Mouse (Mus musculus) thymus, adult 2 months (tissue): Measurements from ENCODE around the gene Ceacam1. TPM values are rescaled to one million over a fixed set of nuclear protein-coding genes. Genes with fewer than 3 reads are reported as not detected.
"Not testable (repeated sequence)": the region's sequence is repeated elsewhere in the genome, so short reads cannot be mapped to it uniquely, and the experiment has no call there.

ENCODE experiments used
- DNase-seq: peaks from one replicate; pipeline ENCODE4 v3.0.0; 2021
- H3K27ac ChIP-seq: fragments of 200-500 bp; 2 replicates; pipeline ENCODE4 v1.5.1; 2012; ENCODE audit warnings: low read length, control low read depth; ENCODE audit not compliant: control insufficient read depth, insufficient read depth
- H3K27me3 ChIP-seq: fragments of 200-500 bp; 2 replicates; pipeline ENCODE4 v1.6.1; 2012; ENCODE audit warnings: mild to moderate bottlenecking, low read length, moderate library complexity, mixed read lengths; ENCODE audit not compliant: control insufficient read depth, insufficient read depth
- H3K36me3 ChIP-seq: fragments of 200-500 bp; 2 replicates; pipeline ENCODE4 v1.6.1; 2012; ENCODE audit warnings: mild to moderate bottlenecking, low read length, moderate library complexity; ENCODE audit not compliant: control insufficient read depth, insufficient read depth
- H3K4me1 ChIP-seq: fragments of 200-500 bp; replicated peaks from 2 replicates; pipeline ENCODE4 v1.6.1; 2012; ENCODE audit warnings: low read length; ENCODE audit not compliant: control insufficient read depth, insufficient read depth
- H3K4me3 ChIP-seq: fragments of 200-500 bp; 2 replicates; pipeline ENCODE4 v1.5.1; 2012; ENCODE audit warnings: mild to moderate bottlenecking, low read length, control low read depth, moderate library complexity; ENCODE audit not compliant: control insufficient read depth, insufficient read depth
- CTCF ChIP-seq: fragments of 200-500 bp; IDR thresholded peaks from 2 replicates; pipeline ENCODE4 v1.5.1; 2012; ENCODE audit warnings: mild to moderate bottlenecking, control low read depth, low read length, moderate library complexity, borderline replicate concordance; ENCODE audit not compliant: control insufficient read depth, poor library complexity, insufficient read depth; ENCODE audit errors: extremely low read depth
- POLR2A ChIP-seq: fragments of 200-500 bp; IDR thresholded peaks from 2 replicates; pipeline ENCODE4 v1.6.1; 2012; ENCODE audit warnings: mild to moderate bottlenecking, low read length, control low read depth, moderate library complexity; ENCODE audit not compliant: control insufficient read depth, poor library complexity, insufficient read depth; ENCODE audit errors: extremely low read depth
- WGBS: fragments of 180-500 bp; shearing (Covaris S2); methylation state at CpG from one replicate; pipeline ENCODE4 v1.1.7; 2018; 5-methylcytosine and 5-hydroxymethylcytosine counted together
- polyA plus RNA-seq: library from polyadenylated mRNA; depleted of rRNA; stranded (reverse); fragments of >200 nt; gene quantifications from 2 replicates; pipeline ENCODE4 v1.2.3, GENCODE M21; 2012

Gene Ceacam1
- polyA plus RNA-seq, 1 experiment: 5.0 TPM

DNA sequence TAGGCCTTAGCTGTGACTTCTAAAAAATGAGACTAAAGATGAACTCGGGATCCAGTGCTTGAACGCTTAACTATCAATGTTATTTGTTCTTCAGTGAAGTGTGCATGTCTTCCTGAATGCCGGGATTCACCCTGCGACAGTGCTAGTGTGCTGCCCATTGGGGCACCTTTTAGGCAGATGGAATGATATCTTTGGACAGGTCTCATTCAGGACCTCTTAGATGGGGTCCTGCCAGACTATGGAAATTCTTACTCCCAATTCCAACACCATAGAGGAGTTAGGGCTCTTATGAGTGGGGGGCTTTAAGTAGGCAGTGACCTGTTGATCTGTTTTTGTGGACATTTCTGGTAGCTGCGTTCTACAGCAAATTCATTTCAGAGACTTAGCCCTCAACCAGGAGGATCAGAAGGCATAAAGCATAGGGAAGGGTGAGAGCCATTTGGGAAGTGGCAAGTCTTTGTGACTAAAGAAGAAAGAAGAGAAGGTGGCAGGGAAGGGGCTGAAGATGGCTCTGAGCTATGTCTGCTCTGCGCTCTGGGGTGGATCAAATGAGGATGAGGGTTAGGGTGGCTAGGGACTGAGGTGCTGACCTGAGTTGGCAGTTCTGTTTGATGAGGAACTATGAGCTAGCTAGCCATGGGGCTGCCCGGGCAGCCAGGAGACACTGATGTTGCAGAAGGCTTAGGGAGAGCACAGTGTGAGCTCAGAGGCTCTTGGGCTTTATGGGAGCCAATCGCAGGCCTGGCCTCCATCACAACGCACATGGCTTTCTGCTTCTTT lies 43.4 kb downstream of the Ceacam1 start:
- H3K27ac ChIP-seq: no peak overlapping the region
- no peaks in the 10 kb centered on the region for H3K36me3 ChIP-seq
- whole genome bisulfite sequencing: 95% methylated on average over 9 of the region's 9 CpGs
- no peak overlapping the region for H3K4me3 ChIP-seq
- no peaks in the 10 kb centered on the region for H3K27me3 ChIP-seq
- peaks cover 5% of the 10 kb centered on the region for H3K4me1 ChIP-seq
- TF ChIP-seq CTCF: no peak
- no peak for TF ChIP-seq POLR2A
- DNase-seq: no peak

DNA sequence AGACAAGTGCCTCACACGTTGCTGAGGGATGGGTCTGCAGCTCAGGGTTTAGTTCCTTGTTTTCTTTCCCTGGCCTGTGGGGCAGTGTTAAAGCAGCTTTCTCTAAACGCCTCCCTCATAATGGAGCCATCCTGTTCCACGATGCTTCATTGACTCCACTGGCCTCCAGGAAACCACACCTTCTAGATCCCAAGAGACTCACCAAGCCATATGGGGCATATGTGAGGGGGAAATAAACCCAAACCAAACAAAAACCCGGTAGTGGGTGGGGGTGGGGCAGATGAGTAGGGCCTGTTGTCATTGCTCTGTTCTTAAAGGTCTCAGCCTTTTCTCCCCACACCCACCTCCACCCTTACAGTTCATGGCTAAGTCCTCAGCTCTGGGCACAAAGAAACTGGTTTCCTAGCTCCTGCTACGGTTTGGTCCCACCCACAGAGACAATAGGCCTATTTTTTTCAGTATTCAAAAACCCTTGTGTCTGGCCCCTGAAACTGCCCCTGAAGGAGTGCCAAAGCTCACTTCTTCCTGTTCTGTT lies 44.3 kb downstream of the Ceacam1 start:
- no peak for TF ChIP-seq POLR2A
- TF ChIP-seq CTCF: no peak
- peak overlapping the region; percentile 49; the same call in 1 of the 2 replicates for H3K27ac ChIP-seq
- H3K36me3 ChIP-seq: no peaks in the 10 kb centered on the region
- WGBS: 14% methylated on average over 5 of the region's 5 CpGs
- peaks cover 5% of the 10 kb centered on the region for H3K4me1 ChIP-seq
- no peak for DNase-seq
- H3K27me3 ChIP-seq: no peaks in the 10 kb centered on the region
- H3K4me3 ChIP-seq: no peak overlapping the region

DNA sequence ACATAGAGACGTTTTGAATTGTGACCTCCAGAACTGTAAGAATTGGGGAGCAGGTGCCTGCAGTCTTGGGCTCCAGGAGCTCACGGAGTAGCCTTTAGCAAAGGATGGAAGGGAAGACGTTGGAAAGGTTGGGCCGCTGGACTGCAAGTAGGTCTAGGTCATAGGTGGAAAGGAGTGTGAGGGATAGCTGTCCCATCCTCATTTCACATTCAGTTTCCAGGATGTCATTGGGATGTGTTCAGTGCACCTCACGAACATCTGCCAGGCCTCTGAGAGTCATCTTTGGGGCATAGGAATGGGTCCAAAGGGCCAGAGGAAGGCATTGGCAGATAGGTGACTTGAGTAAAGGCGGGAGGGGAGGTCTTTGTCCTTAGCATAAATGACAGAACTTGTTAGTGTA lies 45.0 kb downstream of the Ceacam1 start:
- Histone ChIP-seq H3K4me3 (no peak overlapping the region), H3K36me3 (no peaks in the 10 kb centered on the region), H3K4me1 (peaks cover 5% of the 10 kb centered on the region), H3K27ac (no peak overlapping the region), H3K27me3 (no peaks in the 10 kb centered on the region)
- no peak for TF ChIP-seq CTCF
- TF ChIP-seq POLR2A: no peak
- no peak for DNase-seq
- 95% methylated on average over 6 of the region's 6 CpGs for WGBS

DNA sequence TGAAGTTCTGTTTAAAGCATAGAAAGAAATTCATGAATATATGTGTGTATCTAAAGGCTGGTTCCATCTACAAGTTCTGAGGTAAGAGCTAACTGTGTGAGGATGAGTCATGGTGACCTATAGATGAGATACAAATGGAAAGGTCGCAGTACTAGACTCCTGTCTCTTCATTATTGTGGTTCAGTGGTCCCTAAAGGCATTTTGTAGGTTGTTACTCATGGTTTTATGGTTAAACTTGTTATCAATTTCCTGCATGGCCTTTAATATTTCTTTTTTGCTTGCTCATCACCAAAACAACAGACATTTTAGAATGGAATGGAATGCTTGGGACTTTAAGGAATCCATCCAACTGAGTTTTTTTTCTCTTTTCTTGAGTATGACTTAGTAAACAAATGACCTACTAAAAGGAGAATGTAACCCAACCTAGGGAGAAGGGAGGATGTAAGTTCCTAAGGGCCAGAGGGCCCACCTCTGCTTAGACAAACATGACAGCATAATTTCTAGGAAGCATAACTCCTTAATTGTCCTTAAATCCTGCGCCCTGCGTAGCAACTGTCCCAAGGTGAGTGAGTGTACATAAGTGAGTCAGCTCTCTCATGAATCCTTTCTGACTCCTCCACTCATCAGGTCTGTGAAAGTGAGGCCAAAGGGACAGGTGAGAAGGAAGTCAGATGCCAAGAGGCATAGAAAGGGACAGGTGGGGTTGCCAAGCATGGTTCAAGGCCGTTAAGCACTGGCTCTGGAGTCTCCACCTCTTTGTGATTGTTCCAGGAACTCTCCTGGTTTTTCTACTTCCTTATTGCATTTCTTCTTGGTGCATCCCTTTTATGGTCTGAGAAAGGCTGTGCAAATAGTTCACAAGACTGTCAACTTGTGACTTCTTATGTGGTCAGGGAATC lies 47.3 kb downstream of the Ceacam1 start:
- peaks cover 5% of the 10 kb centered on the region for H3K4me1 ChIP-seq
- WGBS: 92% methylated on average over 4 of the region's 4 CpGs
- no peaks in the 10 kb centered on the region for H3K27me3 ChIP-seq
- TF ChIP-seq POLR2A: no peak
- no peak for TF ChIP-seq CTCF
- no peak for DNase-seq
- H3K27ac ChIP-seq: no peak overlapping the region
- H3K4me3 ChIP-seq: no peak overlapping the region
- H3K36me3 ChIP-seq: no peaks in the 10 kb centered on the region

DNA sequence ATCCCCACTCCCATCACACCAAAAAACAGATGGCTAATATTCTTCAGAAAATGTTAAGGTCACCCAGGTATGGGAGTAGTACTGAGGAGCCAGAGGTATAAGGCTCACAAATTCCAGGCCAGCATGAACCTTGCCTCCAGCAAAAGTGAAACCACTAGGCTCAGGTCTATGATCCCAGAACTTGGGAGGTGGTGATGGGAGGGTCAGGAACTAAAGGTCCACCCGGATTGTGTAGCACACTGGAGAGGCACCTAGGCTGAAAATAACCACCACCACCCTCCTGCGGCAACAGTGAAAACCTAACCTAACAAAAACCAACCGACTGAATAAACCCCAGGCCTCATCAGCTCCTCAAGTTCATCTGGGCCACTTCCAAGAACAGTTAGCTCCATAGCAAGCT lies 49.1 kb downstream of the Ceacam1 start:
- Histone ChIP-seq H3K27me3 (no peaks in the 10 kb centered on the region), H3K36me3 (no peaks in the 10 kb centered on the region), H3K4me3 (no peak overlapping the region), H3K4me1 (peaks cover 5% of the 10 kb centered on the region), H3K27ac (no peak overlapping the region)
- DNase-seq: no peak
- 96% methylated on average over 3 of the region's 3 CpGs for WGBS
- no peak for TF ChIP-seq CTCF
- no peak for TF ChIP-seq POLR2A

DNA sequence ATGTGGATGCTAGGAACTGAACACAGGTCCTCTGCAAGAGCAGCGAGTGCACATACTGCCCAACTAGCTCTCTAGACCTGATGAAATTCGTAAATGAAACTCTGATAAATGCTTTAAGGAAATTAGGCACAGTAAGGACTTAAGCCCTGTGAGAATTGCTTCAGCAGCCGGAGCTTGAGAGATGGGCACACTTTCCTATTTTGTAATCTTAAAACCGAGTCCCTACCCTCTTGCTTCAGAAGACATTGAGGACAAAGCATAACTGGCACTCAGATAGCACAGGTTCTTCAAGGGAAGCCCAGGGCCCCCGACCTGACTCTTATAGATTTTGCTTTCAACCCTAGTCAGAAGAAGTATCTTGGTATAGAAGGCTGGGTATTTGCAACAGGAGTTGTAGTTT lies 50.3 kb downstream of the Ceacam1 start:
- DNase-seq: no peak
- no peaks in the 10 kb centered on the region for H3K27me3 ChIP-seq
- no peak overlapping the region for H3K4me3 ChIP-seq
- H3K27ac ChIP-seq: no peak overlapping the region
- no peaks in the 10 kb centered on the region for H3K4me1 ChIP-seq
- no peak for TF ChIP-seq POLR2A
- no peak for TF ChIP-seq CTCF
- H3K36me3 ChIP-seq: no peaks in the 10 kb centered on the region
- whole genome bisulfite sequencing: 91% methylated on average over 5 of the region's 5 CpGs

DNA sequence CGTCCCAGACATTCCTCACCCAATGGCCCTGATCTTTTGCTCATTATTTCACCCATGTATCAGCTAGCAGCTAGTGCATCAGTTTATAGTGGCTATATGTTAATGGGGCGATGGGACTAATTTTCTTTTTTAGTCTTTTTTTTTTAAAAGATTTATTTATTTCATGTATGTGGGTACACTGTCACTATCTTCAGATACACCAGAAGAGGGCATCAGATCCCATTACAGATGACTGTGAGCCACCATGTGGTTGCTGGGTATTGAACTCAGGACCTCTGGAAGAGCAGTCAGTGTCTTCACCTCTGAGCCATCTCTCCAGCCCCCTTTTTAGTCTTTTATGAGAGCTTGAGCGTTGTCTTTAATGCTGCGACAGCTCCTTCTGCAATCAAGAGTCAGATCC lies 51.0 kb downstream of the Ceacam1 start:
- not testable (repeated sequence) for H3K27me3 ChIP-seq, H3K27ac ChIP-seq, H3K4me1 ChIP-seq, H3K4me3 ChIP-seq, H3K36me3 ChIP-seq, DNase-seq
- WGBS: 97% methylated on average over 4 of the region's 4 CpGs
